Mouse (Mus musculus) megakaryocyte, embryonic 14.5 days (primary cell): ENCODE results near the gene Stard5. TPM values are rescaled to one million over a fixed set of nuclear protein-coding genes. Genes with fewer than 3 reads are reported as not detected.

Experiments used
- H3K27me3 ChIP-seq: replicated peaks from 2 replicates; pipeline ENCODE3; 2012; ENCODE audit warnings: inconsistent platforms
- H3K36me3 ChIP-seq: replicated peaks from 2 replicates; pipeline ENCODE3; 2012; ENCODE audit warnings: low read length, inconsistent platforms, mixed read lengths
- H3K4me1 ChIP-seq: 2 replicates; pipeline ENCODE4 v1.6.1; 2012; ENCODE audit warnings: inconsistent platforms
- H3K4me3 ChIP-seq: replicated peaks from 2 replicates; pipeline ENCODE3; 2012; ENCODE audit warnings: moderate library complexity, mild to moderate bottlenecking, inconsistent platforms
- H3K9me3 ChIP-seq: 2 replicates; pipeline ENCODE4 v1.6.1; 2012; ENCODE audit warnings: inconsistent platforms
- FLI1 ChIP-seq: IDR thresholded peaks from 2 replicates; pipeline ENCODE4 v1.6.1; 2012; ENCODE audit warnings: low read length, inconsistent platforms, mixed read lengths
- GATA1 ChIP-seq: IDR thresholded peaks from 3 replicates; pipeline ENCODE4 v1.6.1; 2012; ENCODE audit warnings: mixed read lengths, low read length, inconsistent platforms, borderline replicate concordance
- polyA plus RNA-seq: library from polyadenylated mRNA; stranded (reverse); fragments of >175 nt; gene quantifications from 2 replicates; pipeline ENCODE4 v1.2.3, GENCODE M21; 2012; ENCODE audit warnings: low replicate concordance; ENCODE audit not compliant: insufficient read depth

Gene Stard5
- polyA plus RNA-seq, 1 experiment = 0.57 TPM

GRCm38 (mm10) chr7:83660273-83660691 is 28.5 kb downstream of the Stard5 start:
- Histone ChIP-seq H3K4me1 (peaks cover 31% of the 10 kb centered on the region), H3K9me3 (peaks cover 25% of the 10 kb centered on the region), H3K36me3 (peaks cover 11% of the 10 kb centered on the region), H3K27me3 (peaks cover 5% of the 10 kb centered on the region), H3K4me3 (no peak overlapping the region)
- no peak for TF ChIP-seq FLI1
- TF ChIP-seq GATA1 = no peak

- TF ChIP-seq FLI1 (no peak), GATA1 (no peak)
- peaks cover 23% of the 10 kb centered on the region for H3K4me1 ChIP-seq
- peaks cover 11% of the 10 kb centered on the region for H3K36me3 ChIP-seq
- H3K4me3 ChIP-seq = no peak overlapping the region
- peaks cover 25% of the 10 kb centered on the region for H3K9me3 ChIP-seq
- peaks cover 5% of the 10 kb centered on the region for H3K27me3 ChIP-seq
Observed at GRCm38 (mm10) chr7:83661031-83661430, 29.3 kb downstream of the Stard5 start.

GRCm38 (mm10) chr7:83661763-83662162 is 30.0 kb downstream of the Stard5 start:
- peaks cover 17% of the 10 kb centered on the region for H3K4me1 ChIP-seq
- peaks cover 5% of the 10 kb centered on the region for H3K27me3 ChIP-seq
- TF ChIP-seq GATA1 = no peak
- no peak for TF ChIP-seq FLI1
- H3K36me3 ChIP-seq = peaks cover 9% of the 10 kb centered on the region
- H3K9me3 ChIP-seq = peaks cover 20% of the 10 kb centered on the region
- H3K4me3 ChIP-seq = no peak overlapping the region

GRCm38 (mm10) chr7:83662711-83663375 is 31.1 kb downstream of the Stard5 start:
- Histone ChIP-seq H3K4me1 (peaks cover 17% of the 10 kb centered on the region), H3K36me3 (peaks cover 6% of the 10 kb centered on the region), H3K27me3 (peaks cover 5% of the 10 kb centered on the region), H3K4me3 (no peak overlapping the region), H3K9me3 (peaks cover 18% of the 10 kb centered on the region)
- TF ChIP-seq FLI1 (no peak), GATA1 (no peak)

GRCm38 (mm10) chr7:83666087-83666595 is 34.4 kb downstream of the Stard5 start:
- Histone ChIP-seq H3K36me3 (no peaks in the 10 kb centered on the region), H3K4me3 (no peak overlapping the region), H3K9me3 (no peaks in the 10 kb centered on the region), H3K27me3 (peaks cover 12% of the 10 kb centered on the region), H3K4me1 (peaks cover 10% of the 10 kb centered on the region)
- no peak for TF ChIP-seq FLI1
- TF ChIP-seq GATA1 = no peak

GRCm38 (mm10) chr7:83667936-83668645 is 36.3 kb downstream of the Stard5 start:
- TF ChIP-seq FLI1 (no peak), GATA1 (no peak)
- peaks cover 14% of the 10 kb centered on the region for H3K27me3 ChIP-seq
- H3K9me3 ChIP-seq = no peaks in the 10 kb centered on the region
- H3K36me3 ChIP-seq = no peaks in the 10 kb centered on the region
- peaks cover 8% of the 10 kb centered on the region for H3K4me1 ChIP-seq
- no peak overlapping the region for H3K4me3 ChIP-seq

GRCm38 (mm10) chr7:83668724-83669123 is 37.0 kb downstream of the Stard5 start:
- H3K4me1 ChIP-seq = peaks cover 8% of the 10 kb centered on the region
- no peaks in the 10 kb centered on the region for H3K9me3 ChIP-seq
- H3K27me3 ChIP-seq = peaks cover 14% of the 10 kb centered on the region
- TF ChIP-seq GATA1 (no peak), FLI1 (no peak)
- H3K36me3 ChIP-seq = no peaks in the 10 kb centered on the region
- no peak overlapping the region for H3K4me3 ChIP-seq

- H3K9me3 ChIP-seq = peaks cover 4% of the 10 kb centered on the region
- H3K36me3 ChIP-seq = no peaks in the 10 kb centered on the region
- H3K27me3 ChIP-seq = peaks cover 13% of the 10 kb centered on the region
- TF ChIP-seq GATA1 = no peak
- no peak for TF ChIP-seq FLI1
- H3K4me3 ChIP-seq = no peak overlapping the region
- peaks cover 8% of the 10 kb centered on the region for H3K4me1 ChIP-seq
Observed at GRCm38 (mm10) chr7:83671573-83671972, 39.8 kb downstream of the Stard5 start.

GRCm38 (mm10) chr7:83675545-83676254 is 43.9 kb downstream of the Stard5 start:
- peaks cover 4% of the 10 kb centered on the region for H3K9me3 ChIP-seq
- no peak overlapping the region for H3K4me3 ChIP-seq
- no peak for TF ChIP-seq GATA1
- TF ChIP-seq FLI1 = no peak
- H3K36me3 ChIP-seq = no peaks in the 10 kb centered on the region
- H3K4me1 ChIP-seq = peaks cover 4% of the 10 kb centered on the region; the same call in 1 of the 2 replicates
- peaks cover 26% of the 10 kb centered on the region for H3K27me3 ChIP-seq

GRCm38 (mm10) chr7:83677296-83677695 is 45.5 kb downstream of the Stard5 start:
- Histone ChIP-seq H3K4me1 (peaks cover 4% of the 10 kb centered on the region; the same call in 1 of the 2 replicates), H3K4me3 (no peak overlapping the region), H3K36me3 (no peaks in the 10 kb centered on the region), H3K27me3 (peaks cover 21% of the 10 kb centered on the region), H3K9me3 (peaks cover 4% of the 10 kb centered on the region)
- no peak for TF ChIP-seq FLI1
- TF ChIP-seq GATA1 = no peak
